Mouse (Mus musculus): ENCODE results near the gene Grk5.
"Not testable (repeated sequence)": the region's sequence is repeated elsewhere in the genome, so short reads cannot be mapped to it uniquely, and the experiment has no call there.

The Grk5 gene

DNA sequence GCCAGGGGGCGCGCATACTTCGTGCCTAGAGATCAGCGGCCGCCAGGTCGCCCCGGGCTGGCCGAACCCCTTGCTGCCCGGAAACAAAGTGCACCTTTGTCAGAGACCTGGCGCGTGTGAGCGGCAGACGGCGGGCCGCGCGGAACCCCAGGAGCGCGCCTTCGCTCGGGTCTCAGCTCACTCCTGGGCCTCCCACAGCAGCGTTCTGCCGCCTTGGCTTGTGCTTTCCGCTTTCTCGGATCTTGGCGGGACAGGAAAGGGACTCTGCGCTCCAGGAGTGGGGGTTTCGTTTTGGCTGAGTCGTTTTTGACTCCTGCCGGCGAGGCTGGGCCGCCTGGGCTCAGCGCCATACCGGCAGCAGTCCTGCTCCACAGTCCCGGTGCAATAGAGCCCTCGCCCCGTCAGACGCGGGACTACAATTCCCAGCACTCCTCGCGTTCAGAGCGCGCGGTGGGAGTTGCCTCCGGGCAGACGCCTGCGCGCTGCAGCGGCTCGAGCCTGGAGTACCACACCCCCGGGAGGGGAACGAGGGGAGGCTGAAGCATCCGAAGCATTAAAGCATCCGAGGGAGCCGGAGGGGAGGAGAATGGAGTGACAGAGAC is at the start of gene Grk5:
Grk5 (plus strand) TSS at position 36 of the 602 bp plus-strand sequence.
- DNase-seq: peak; percentile 98

DNA sequence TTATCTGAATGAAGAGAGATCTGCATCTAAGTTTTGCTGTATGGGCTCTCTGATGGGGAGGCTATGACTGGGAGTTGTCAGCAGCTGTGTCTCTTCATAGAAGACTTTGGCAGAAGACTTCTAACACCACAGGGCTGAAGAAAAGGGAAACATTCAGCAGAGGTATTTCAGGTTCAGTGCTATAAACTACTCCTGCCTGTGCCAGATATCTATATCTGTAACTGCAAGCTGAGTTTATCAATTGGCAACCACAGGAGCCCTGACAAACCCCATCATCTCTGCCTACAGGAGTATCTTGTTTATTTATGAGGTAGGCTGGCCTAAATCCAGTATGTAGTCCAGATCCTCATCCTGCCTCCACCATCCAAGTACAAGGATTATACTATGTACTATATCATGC is 46.2 kb upstream of the Grk5 start:
- no peak for DNase-seq

DNA sequence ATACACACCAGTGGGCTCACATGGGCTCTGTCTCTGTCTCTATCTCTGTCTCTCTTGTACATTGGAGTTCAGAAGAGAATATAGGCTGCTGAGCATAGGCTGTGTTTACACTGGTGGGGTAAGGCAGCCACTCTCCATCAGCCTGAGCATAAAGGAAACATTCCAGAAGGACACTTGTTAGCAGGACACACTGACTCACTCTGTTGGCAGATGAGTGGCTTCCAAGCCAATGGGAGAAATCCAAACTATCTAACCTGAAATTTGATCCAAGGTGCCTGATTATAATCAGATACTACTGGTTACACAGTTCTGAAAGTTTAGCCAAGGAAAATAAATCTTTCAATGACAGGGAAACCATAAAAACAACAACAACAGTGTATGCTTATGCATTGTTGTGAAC is 43.8 kb upstream of the Grk5 start:
- DNase-seq: no peak

- peak; percentile 97 for DNase-seq
Measured at GRCm38 (mm10) chr19:60860868-60861700, 28.5 kb upstream of the Grk5 start, which contains the start of gene Sfxn4. Sfxn4 (minus strand) TSS chr19:60861479.

DNA sequence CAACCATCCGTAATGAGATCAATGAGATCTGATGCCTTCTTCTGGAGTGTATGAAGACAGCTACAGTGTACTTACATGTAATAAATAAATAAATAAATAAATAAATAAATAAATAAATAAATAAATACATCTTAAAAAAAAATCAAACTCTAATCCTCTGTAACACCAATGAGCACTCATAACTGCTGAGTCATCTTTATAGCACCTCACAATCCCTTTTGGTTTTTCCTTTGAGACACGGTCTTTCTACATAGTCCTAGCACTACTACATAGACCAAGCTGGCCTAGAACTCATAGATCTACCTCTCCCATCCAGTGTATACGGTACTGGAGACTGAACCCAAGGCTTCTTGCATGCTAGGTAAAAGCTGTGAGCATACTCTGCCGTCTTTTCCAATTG is 23.4 kb upstream of the Grk5 start:
- not testable (repeated sequence) for DNase-seq

GRCm38 (mm10) chr19:60870489-60870888 is 19.1 kb upstream of the Grk5 start:
- no peak for DNase-seq

DNA sequence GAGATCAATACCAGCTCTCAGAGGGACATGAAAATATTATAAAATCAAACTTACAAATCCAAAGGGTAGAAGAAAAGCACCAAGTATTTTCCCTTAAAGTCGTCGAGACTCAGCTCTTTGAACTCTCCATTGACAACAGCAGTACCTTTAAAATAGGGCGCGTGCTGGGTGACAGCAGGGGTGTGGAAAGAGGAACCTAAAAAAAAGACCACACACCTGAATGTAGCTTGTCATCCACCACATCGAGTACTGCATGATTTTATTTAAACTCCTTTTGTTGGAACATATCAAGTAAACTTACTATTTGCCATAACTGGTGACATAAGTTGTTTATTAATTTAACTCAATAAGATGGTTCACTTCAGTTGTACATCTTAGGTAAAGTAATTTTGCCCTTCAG is 18.2 kb upstream of the Grk5 start:
- no peak for DNase-seq

DNA sequence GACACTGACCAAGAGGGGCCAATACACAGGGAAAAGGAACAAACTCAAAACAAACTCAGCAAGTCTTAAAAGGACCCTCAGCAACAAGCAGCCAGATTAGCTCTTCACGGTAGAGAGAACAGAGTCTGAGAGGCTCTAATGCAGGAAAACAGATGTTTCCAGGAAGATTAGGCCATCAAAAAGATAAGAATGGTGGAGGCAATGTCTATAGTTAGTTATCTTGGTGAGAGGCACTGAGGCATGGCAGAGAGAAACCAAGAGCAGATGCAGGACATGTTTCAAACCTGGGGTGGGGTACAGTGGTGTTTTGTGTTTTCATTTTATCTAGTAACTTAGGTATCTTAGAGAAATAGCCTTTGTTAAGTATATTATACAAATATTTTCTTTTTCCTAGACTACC is 17.3 kb upstream of the Grk5 start:
- no peak for DNase-seq

DNA sequence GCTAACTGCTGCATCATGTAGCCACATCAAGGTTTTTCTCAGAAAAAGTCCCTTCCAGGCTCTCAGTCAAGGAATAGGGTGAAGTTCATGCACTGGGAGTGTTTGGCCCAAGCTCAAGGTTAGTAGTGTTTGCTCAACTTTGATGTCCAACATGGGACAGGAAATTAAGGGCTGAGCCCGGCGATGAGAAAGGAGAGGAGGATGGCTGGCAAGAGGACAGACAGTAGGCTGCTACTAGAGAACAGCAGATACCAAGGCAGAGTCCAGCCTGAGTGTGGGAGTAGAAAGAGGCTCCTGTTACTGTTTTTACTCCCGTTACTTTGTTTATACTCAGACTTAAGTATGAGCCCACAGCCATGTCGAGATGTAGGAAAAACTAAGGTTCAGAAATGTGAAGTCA is 16.0 kb upstream of the Grk5 start:
- peak; percentile 26 for DNase-seq

GRCm38 (mm10) chr19:60874064-60874694 is 15.4 kb upstream of the Grk5 start, which contains the start of gene Prdx3:
Prdx3 (minus strand) TSS chr19:60874556.
- DNase-seq: peak; percentile 98

DNA sequence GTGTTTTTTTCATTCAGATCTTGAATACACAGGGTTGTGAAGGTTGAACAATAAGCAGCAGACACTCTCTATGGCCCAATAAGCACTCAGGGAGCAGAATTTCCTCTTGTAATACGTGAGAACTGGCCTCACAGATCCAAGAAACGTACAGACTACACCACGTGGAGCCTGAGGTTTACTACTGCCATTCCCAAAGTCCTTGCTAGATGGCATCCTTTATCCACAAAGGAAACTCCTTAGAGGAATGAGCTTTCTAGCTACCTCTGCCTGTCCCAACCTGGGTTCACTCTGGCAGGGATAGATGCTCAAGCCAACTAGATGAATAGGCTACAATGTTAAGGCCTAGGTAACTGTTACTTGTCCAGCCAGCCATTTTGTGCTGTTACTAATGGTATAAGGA is 6.4 kb upstream of the Grk5 start:
- peak; percentile 78 for DNase-seq

DNA sequence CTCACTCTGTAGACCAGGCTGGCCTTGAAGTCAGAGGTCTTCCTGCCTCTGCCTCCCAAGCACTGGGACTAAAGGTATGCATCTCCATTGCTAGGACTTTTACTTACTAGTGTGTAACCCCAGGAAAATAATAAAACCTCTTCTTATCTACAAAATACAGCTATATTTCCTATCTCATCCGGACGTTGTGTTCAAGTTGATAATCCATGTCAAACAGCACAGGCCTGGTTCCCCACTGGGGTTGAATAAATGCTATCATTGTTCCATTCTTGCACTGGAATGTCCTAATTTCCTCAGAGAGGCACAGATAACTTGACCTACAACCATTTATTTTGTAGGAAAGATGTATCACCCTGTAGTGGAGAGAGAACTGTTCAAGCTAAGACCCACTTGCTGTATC is 1.9 kb upstream of the Grk5 start:
- DNase-seq: no peak

- DNase-seq: peak; percentile 89
Measured at GRCm38 (mm10) chr19:60889101-60889713, 342 bp upstream of the Grk5 start.

DNA sequence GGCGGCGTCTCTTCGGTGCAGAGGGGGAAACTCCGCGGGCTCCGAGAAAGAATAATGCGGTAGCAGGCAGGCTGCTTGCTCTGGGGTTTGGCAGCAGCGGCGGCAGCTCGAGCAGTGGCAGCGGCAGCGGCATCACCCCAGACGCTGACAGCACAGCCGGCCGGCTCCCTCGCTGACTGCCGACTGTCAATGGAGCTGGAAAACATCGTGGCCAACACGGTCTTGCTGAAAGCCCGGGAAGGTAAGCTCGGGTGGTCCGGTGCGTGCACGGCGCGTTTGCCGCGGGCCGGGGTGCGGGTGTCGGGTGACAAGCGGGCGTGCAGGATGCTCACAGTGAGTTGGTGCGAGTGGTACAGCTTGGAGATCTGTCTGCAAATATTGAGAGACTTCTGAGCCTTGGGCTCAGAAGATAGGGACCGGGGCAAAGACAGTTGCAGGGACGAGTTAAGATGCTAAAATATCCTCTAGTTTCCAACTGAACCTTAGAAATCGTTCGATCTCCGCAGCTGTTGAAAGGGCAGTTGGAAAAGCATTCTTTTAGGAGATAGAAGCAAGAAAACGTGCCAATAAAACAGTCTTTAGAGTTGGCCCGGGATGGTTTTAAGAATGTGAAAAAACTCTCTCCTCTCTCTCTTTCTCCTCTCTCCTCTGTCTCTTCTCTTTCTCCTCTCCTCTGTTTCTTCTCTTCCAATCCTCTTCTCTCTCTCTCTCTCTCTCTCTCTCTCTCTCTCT is 1.0 kb downstream of the Grk5 start:
- DNase-seq: no peak

GRCm38 (mm10) chr19:60891123-60891470 is 1.5 kb downstream of the Grk5 start:
- DNase-seq: peak; percentile 20

DNA sequence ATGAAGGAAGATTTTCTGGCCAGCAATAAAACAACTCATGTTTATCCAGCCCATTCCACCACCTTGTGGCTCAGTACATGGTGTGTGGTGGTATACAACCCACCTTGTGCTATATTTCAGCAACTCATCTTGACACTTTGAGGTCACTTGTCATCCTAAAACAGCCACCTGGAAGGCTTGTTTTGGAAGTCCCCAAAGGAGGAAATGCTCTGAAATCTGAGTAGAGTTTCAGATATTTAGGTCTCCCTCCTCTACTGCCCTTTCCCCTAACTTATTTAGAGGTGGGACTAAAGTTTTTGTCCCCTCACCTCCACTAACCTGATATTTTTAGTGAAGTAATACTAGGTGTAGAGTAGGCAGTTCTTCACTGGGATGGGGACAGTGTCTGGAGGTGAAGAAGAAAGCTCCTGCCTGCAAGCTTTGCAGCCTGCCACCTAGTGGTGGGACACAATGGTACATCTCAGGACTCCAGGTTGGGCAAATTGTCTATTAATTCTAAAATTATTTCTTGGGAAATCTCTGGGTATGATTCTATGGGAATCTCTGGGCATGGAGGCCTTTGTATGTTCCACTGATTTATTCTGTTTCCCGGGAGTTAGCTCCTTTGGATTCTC is 2.5 kb downstream of the Grk5 start:
- DNase-seq: peak; percentile 90

- peak; percentile 53 for DNase-seq
Measured at GRCm38 (mm10) chr19:60895251-60895880, 5.8 kb downstream of the Grk5 start.

DNA sequence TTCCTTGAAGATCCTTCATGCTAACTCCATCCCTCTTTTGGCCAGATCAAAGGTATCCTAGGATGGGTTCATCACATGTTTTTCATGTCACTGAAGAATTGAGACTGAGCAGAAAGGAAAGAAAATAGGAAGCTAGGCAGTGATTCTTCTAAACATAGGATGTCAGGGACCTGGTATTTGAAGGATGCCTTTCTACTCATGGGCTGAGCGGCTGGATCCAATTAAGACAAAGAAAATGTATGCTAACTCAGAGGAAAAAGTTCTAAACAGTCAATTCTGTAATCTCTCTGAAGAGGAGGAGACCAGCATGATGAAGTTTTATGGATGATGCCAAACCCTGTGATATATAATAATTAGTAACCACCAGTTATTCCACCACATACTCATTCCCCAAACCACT is 13.6 kb downstream of the Grk5 start:
- no peak for DNase-seq

GRCm38 (mm10) chr19:60903971-60904370 is 14.4 kb downstream of the Grk5 start:
- no peak for DNase-seq

- DNase-seq: no peak
Measured at GRCm38 (mm10) chr19:60905477-60905876, 15.9 kb downstream of the Grk5 start.

- no peak for DNase-seq
Measured at GRCm38 (mm10) chr19:60910304-60910703, 20.8 kb downstream of the Grk5 start.

DNA sequence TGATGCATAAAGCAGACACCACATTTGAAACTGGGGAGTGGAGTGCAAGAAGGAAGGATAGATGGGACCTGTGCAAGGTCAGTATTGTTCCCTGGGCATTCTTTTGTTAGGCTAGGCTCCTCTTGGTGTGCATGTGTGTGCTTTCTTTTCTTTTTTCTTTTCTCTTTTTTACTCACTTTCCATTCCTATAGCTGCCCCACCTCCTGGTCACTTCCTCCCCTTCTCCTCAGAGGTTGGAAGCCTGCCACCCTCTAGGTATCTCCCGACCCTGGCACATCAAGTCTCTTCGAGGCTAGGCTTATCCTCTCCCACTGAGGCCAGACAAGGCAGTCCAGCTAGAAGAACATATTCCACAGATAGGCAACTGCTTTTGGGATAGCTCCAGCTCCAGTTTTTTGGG is 22.1 kb downstream of the Grk5 start:
- DNase-seq: no peak

Measured in lung, postnatal 36 days (tissue).